Mouse (Mus musculus) MEL-GATA-1-ER (cell line): ENCODE measurements around the gene Gm11168.
A peak's percentile ranks its signal among the peaks of the same experiment; 100 is the strongest.
"Not testable (repeated sequence)": the region's sequence is repeated elsewhere in the genome, so short reads cannot be mapped to it uniquely, and the experiment has no call there.

Source experiments
- DNase-seq: peaks from one replicate; pipeline ENCODE4 v3.0.0-alpha.2; 2012; ENCODE audit warnings: low read depth; ENCODE audit errors: extremely low read depth

The Gm11168 gene

GRCm38 (mm10) chr9:3024912-3025467, 21.8 kb downstream of the Gm11168 start, which contains the start of gene Gm10717:
Gm10717 (plus strand) TSS chr9:3025417.
- DNase-seq = not testable (repeated sequence)

GRCm38 (mm10) chr9:3025653-3026052, 22.5 kb downstream of the Gm11168 start:
- DNase-seq = not testable (repeated sequence)

GRCm38 (mm10) chr9:3026136-3026535, 23.0 kb downstream of the Gm11168 start:
- not testable (repeated sequence) for DNase-seq

DNA sequence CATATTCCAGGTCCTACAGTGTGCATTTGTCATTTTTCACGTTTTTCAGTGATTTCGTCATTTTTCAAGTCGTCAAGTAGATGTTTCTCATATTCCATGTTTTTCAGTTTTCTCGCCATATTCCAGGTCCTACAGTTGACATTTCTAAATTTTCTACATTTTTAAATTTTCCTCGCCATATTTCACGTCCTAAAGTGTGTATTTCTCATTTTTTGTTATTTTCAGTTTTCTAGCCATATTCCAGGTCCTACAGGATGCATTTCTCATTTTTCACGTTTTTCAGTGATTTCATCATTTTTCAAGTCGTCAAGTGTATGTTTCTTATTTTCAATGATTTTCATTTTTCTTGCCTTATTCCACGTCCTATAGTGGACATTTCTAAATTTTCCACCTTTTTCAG, 23.6 kb downstream of the Gm11168 start:
- not testable (repeated sequence) for DNase-seq

- peak; percentile 29 for DNase-seq
Observed at GRCm38 (mm10) chr9:3027200-3027599, 24.1 kb downstream of the Gm11168 start.

DNA sequence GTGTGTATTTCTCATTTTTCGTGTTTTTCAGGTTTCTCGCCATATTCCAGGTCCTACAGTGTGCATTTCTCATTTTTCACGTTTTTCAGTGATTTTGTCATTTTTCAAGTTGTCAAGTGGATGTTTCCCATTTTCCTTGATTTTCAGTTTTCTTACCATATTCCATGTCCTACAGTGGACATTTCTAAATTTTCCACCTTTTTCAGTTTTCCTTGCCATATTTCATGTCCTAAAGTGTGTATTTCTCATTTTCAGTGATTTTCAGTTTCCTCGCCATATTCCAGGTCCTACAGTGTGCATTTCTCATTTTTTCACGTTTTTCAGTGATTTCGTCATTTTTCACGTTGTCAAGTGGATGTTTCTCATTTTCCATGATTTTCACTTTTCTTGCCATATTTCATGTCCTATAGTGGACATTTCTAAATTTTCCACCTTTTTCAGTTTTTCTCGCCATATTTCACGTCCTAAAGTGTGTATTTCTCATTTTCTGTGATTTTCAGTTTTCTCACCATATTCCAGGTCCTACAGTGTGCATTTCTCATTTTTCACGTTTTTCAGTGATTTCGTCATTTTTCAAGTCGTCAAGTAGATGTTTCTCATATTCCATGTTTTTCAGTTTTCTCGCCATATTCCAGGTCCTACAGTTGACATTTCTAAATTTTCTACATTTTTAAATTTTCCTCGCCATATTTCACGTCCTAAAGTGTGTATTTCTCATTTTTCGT, 26.3 kb downstream of the Gm11168 start:
- not testable (repeated sequence) for DNase-seq

GRCm38 (mm10) chr9:3030677-3031318, 27.7 kb downstream of the Gm11168 start:
- peak; percentile 86 for DNase-seq

DNA sequence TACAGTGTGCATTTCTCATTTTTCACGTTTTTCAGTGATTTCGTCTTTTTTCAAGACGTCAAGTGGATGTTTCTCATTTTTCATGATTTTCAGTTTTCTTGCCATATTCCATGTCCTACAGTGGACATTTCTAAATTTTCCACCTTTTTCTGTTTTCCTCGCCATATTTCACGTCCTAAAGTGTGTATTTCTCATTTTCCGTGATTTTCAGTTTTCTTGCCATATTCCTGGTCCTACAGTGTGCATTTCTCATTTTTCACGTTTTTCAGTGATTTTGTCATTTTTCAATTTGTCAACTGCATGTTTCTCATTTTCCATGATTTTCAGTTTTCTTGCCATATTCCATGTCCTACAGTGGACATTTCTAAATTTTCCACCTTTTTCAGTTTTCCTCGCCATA, 31.2 kb downstream of the Gm11168 start, which contains the start of gene Gm17535:
Gene Gm17535 (plus strand): TSS at position 301 of the 400 bp plus-strand sequence.
- DNase-seq = not testable (repeated sequence)

GRCm38 (mm10) chr9:3036577-3036976, 33.4 kb downstream of the Gm11168 start, which contains the start of gene Gm10715:
Gm10715 (plus strand) TSS chr9:3036877.
- not testable (repeated sequence) for DNase-seq

DNA sequence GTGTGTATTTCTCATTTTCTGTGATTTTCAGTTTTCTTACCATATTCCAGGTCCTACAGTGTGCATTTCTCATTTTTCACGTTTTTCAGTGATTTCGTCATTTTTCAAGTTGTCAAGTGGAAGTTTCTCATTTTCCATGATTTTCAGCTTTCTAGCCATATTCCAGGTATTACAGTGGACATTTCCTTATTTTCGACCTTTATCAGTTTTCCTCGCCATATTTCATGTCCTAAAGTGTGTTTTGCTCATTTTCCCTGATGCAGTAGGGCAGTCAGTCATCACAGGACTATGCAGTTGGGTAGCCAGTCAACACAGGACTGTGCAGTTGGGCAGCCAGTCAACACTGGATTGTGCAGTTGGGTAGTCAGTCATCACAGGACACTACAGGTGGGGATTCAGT, 35.0 kb downstream of the Gm11168 start:
- DNase-seq = peak; percentile 20
